Mouse (Mus musculus) adrenal gland (tissue): ENCODE results near the gene Tmem200a.

Experiments used
- intact Hi-C: fragments of 180-260 bp; cut with DNase I; formaldehyde crosslinking; loops from one replicate; pipeline ENCODE4 v1.15.1; 2025
- long read RNA-seq, 2 experiments: library from polyadenylated mRNA; unstranded; transcript quantifications; one replicate each; pipeline ENCODE4 v2.0.0; 2020; ENCODE audit warnings: borderline replicate concordance in 1 of 2; ENCODE audit not compliant: insufficient replicate concordance in 1 of 2

Tmem200a gene
- long read RNA-seq, experiment 1, full-length matches to known transcripts, result 6 of 10 reads
- long read RNA-seq, experiment 1, partial matches to known transcripts, result 0 of 10 reads
- long read RNA-seq, experiment 1, other reads (novel, unspliced or antisense), result 4 of 10 reads
- long read RNA-seq, experiment 2, full-length matches to known transcripts, result 23 of 38 reads
- long read RNA-seq, experiment 2, partial matches to known transcripts, result 0 of 38 reads
- long read RNA-seq, experiment 2, other reads (novel, unspliced or antisense), result 15 of 38 reads

GRCm38 (mm10) chr10:26078521-26079142, at the start of gene Tmem200a:
TSS of gene Tmem200a (minus strand) at chr10:26079052.
- intact Hi-C loops, result loop anchor here (5.0 kb wide), 2 partner anchors 61 to 396 kb away; no protein-coding TSS in a partner anchor

DNA sequence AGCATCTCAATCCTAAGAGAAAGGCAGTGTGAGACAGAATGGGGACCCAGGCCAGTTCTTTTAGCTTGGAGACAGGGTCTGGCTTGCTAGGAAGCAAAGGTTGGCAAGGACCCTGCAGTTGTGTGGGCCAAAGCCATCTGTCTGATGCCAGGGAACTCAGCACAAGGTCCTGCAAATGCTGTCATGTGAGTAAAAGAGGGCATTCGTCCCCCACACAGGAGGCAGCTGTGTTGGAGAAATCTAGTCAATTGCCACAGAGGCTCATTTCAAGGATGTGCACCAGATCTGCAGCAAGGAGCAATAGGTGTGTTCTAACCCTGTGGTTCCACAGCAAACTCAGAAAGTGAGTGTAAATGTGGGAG, 41.0 kb upstream of the Tmem200a start:
- intact Hi-C loops, result no loop called here

GRCm38 (mm10) chr10:26119067-26119821, 40.4 kb upstream of the Tmem200a start:
- intact Hi-C loops, result no loop called here

DNA sequence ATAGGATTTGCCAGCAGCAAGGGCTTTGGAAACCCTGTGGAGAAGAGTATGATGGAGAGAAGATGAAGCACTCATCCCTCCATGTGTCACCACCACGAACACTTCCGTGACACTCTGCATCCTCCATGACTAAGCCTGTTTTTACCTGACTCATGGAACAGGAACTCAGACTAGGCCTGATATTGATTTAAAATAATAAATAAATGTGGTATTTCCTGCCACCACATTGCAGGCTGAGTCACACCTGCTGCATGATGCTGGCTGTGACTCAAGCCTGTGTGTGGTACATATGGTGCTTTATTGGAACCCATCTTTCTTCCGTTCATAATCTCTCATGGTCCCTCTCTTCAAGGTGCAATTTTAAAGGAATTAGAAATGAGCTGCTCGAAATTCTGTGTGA, 35.6 kb upstream of the Tmem200a start:
- intact Hi-C loops, result no loop called here

- intact Hi-C loops, result no loop called here
These were observed 24.6 kb upstream of the Tmem200a start for GRCm38 (mm10) chr10:26103330-26103982.

GRCm38 (mm10) chr10:26082081-26082480, 3.2 kb upstream of the Tmem200a start:
- intact Hi-C loops, result no loop called here

GRCm38 (mm10) chr10:26079678-26080077, 826 bp upstream of the Tmem200a start:
- intact Hi-C loops, result loop anchor here (5.0 kb wide), 2 partner anchors 62 to 397 kb away; no protein-coding TSS in a partner anchor

GRCm38 (mm10) chr10:26077671-26078481, 976 bp downstream of the Tmem200a start, which contains the start of gene Gm9767:
TSS of gene Gm9767 (plus strand) at chr10:26078255.
- intact Hi-C loops, result loop anchor here (5.0 kb wide), 2 partner anchors 61 to 396 kb away; no protein-coding TSS in a partner anchor

GRCm38 (mm10) chr10:26076949-26077348, 1.9 kb downstream of the Tmem200a start:
- intact Hi-C loops, result loop anchor here (5.0 kb wide), 2 partner anchors 60 to 395 kb away; no protein-coding TSS in a partner anchor

DNA sequence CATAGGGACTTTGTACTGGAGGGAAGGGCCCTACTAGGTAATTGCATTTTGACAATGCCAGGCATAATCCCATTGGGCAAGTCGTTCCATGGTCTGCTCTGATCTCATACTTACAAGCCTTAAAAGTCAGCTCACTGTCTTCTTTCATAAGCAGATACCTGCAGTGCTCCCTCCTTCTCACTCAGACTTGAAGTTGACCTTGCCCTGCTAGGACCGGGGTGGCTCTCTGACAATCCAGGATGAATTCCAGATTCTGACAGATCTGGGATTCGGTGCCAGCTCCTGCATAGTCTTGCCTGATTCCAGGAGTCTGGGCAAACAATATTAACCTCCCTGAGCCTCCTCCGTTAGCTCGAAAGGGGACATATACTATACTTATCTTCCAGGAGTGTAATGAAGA, 6.9 kb downstream of the Tmem200a start:
- intact Hi-C loops, result no loop called here

GRCm38 (mm10) chr10:26063071-26063470, 15.8 kb downstream of the Tmem200a start:
- intact Hi-C loops, result no loop called here

- intact Hi-C loops, result no loop called here
These were observed 19.1 kb downstream of the Tmem200a start for GRCm38 (mm10) chr10:26059662-26060307.

GRCm38 (mm10) chr10:26051177-26051576, 27.7 kb downstream of the Tmem200a start:
- intact Hi-C loops, result no loop called here

DNA sequence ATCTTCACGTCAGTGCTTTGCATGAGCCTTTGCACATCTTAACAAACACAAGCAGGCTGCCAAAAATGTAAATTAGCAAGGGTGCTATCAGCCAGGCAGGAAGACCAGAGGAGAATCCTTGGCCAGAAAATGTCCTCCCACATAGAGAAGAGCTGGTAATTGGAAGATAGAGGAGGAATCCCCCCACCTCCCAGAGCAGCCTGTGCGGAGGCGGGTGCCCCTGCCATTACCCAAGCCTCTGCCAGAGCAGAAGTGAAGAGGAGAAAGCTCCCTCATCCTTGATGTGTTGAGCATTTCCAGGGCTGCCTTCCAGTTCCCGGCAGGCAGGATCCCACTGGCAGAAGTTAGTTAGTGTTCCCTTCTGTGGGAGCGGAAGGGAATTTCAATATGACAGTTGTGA, 43.9 kb downstream of the Tmem200a start:
- intact Hi-C loops, result no loop called here

DNA sequence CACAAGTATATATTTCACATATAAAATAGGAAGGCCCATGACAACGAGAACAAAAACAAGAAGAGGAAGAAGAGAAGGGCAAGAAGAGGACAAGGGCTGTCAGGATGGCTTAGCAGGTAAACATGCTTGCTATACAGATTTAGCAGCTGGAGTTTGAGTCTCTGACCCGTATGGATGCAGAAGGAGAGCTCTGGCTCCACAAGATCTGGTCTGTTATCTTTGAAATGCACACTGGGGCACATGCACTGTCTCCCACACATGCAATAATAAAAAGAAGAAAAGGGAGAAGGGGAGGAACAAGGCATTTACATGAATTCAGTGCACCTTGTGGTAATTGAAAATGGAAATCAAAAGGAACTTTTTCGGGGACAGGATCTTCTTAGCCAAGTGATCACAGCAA, 60.1 kb downstream of the Tmem200a start:
- intact Hi-C loops, result loop anchor here (5.0 kb wide), 1 partner anchor 59 kb away; the partner anchor contains the start of genes Gm9767 and Tmem200a

DNA sequence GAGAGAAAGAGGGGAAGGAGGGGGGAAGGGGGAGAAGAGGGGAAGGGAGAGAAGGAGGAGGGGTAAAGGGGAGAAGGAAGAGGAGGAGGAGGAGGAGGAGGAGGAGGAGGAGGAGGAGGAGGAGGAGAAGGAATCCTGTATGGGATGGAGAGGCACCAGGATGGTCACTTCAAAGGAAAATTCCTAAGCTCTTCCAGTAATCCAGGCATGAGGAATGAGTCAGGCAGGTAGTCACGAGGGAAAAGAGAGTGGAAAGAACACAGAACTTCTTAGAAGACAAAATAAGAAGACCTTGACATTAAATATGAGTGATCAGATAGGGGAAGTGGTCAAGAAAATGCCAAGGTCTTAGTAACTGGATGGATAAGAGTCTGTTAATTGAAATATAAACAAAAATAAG, 64.6 kb downstream of the Tmem200a start:
- intact Hi-C loops, result no loop called here

- intact Hi-C loops, result no loop called here
These were observed 69.9 kb downstream of the Tmem200a start for GRCm38 (mm10) chr10:26008948-26009347.

DNA sequence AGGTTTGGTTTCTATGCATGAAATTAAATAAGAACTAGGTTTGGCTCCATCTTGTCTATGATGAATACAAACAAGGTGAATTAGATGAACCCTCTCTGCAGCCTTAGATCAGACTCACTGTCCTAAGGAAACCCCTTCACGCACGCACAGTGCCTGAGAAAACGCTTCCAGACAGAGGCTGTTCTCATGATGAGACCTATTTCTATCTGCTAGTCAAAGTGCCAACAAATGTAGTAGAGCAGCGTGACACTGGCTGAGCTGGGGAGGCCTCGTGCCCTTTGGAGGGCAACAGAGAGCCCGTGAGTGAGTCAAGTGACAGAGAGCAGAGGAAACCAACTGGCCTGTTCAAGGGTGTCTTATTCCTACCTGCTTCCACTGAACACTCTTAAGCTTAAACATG, 73.4 kb downstream of the Tmem200a start:
- intact Hi-C loops, result no loop called here

GRCm38 (mm10) chr10:26000893-26001292, 78.0 kb downstream of the Tmem200a start:
- intact Hi-C loops, result no loop called here
